Mouse (Mus musculus): ENCODE measurements around the gene Syvn1. TPM values are rescaled to one million over a fixed set of nuclear protein-coding genes. Genes with fewer than 3 reads are reported as not detected.

The Syvn1 gene
- polyA plus RNA-seq, 1 experiment from 2014 or later = 31.7 TPM

GRCm38 (mm10) chr19:6016532-6016931, 29.8 kb upstream of the Syvn1 start:
- no peaks in the 10 kb centered on the region for H3K36me3 ChIP-seq (ENCODE audit: control insufficient read depth, insufficient read depth, low read length)
- no peak overlapping the region for H3K9ac ChIP-seq (ENCODE audit: low read length)
- no peaks in the 10 kb centered on the region for H3K9me3 ChIP-seq (ENCODE audit: control insufficient read depth, low read length)
- H3K27ac ChIP-seq (ENCODE audit: low read length) = no peak overlapping the region
- H3K27me3 ChIP-seq (ENCODE audit: control insufficient read depth, insufficient read depth, low read depth, low read length) = no peaks in the 10 kb centered on the region; the same call in 1 of the 2 replicates
- ATAC-seq (ENCODE audit: low read depth) = no peak
- H3K4me3 ChIP-seq (ENCODE audit: low read length) = no peak overlapping the region
- peaks cover 11% of the 10 kb centered on the region for H3K4me1 ChIP-seq (replicated peaks; ENCODE audit: control insufficient read depth, insufficient read depth, low read length)
- 55% methylated on average over 7 of the region's 7 CpGs for WGBS
- H3K4me2 ChIP-seq (ENCODE audit: low read depth, low read length) = no peak overlapping the region

- H3K27me3 ChIP-seq (ENCODE audit: control insufficient read depth, insufficient read depth, low read depth, low read length) = no peaks in the 10 kb centered on the region; the same call in 1 of the 2 replicates
- no peak overlapping the region for H3K4me2 ChIP-seq (ENCODE audit: low read depth, low read length)
- WGBS = 27% methylated on average over 15 of the region's 15 CpGs
- no peaks in the 10 kb centered on the region for H3K36me3 ChIP-seq (ENCODE audit: control insufficient read depth, insufficient read depth, low read length)
- no peak overlapping the region for H3K27ac ChIP-seq (ENCODE audit: low read length)
- H3K4me3 ChIP-seq (ENCODE audit: low read length) = no peak overlapping the region
- no peak for ATAC-seq (ENCODE audit: low read depth)
- no peak overlapping the region for H3K9ac ChIP-seq (ENCODE audit: low read length)
- H3K4me1 ChIP-seq (replicated peaks; ENCODE audit: control insufficient read depth, insufficient read depth, low read length) = peaks cover 11% of the 10 kb centered on the region
- H3K9me3 ChIP-seq (ENCODE audit: control insufficient read depth, low read length) = no peaks in the 10 kb centered on the region
These were observed 28.0 kb upstream of the Syvn1 start for GRCm38 (mm10) chr19:6018142-6019089.

GRCm38 (mm10) chr19:6020276-6020675, 26.1 kb upstream of the Syvn1 start:
- Histone ChIP-seq H3K9ac (ENCODE audit: low read length) (no peak overlapping the region), H3K4me3 (ENCODE audit: low read length) (no peak overlapping the region), H3K27me3 (ENCODE audit: control insufficient read depth, insufficient read depth, low read depth, low read length) (no peaks in the 10 kb centered on the region; the same call in 1 of the 2 replicates), H3K9me3 (ENCODE audit: control insufficient read depth, low read length) (no peaks in the 10 kb centered on the region), H3K36me3 (ENCODE audit: control insufficient read depth, insufficient read depth, low read length) (no peaks in the 10 kb centered on the region), H3K4me1 (replicated peaks; ENCODE audit: control insufficient read depth, insufficient read depth, low read length) (peaks cover 7% of the 10 kb centered on the region; the same call in 1 of the 2 replicates), H3K27ac (ENCODE audit: low read length) (0 out of 2 replicates have a peak overlapping the region, but pooled peaks have one; percentile 4), H3K4me2 (ENCODE audit: low read depth, low read length) (no peak overlapping the region)
- ATAC-seq (ENCODE audit: low read depth) = no peak
- WGBS = 35% methylated on average over 3 of the region's 3 CpGs

- H3K27ac ChIP-seq (ENCODE audit: low read length) = peak overlapping the region; percentile 44
These were observed 23.3 kb upstream of the Syvn1 start for GRCm38 (mm10) chr19:6023059-6023458.

GRCm38 (mm10) chr19:6023930-6024329, 22.4 kb upstream of the Syvn1 start:
- H3K27ac ChIP-seq (ENCODE audit: low read length) = no peak overlapping the region
- no peak for ATAC-seq (ENCODE audit: low read depth)
- H3K36me3 ChIP-seq (ENCODE audit: control insufficient read depth, insufficient read depth, low read length) = no peaks in the 10 kb centered on the region
- H3K4me2 ChIP-seq (ENCODE audit: low read depth, low read length) = no peak overlapping the region
- peaks cover 2% of the 10 kb centered on the region; the same call in 1 of the 2 replicates for H3K4me1 ChIP-seq (replicated peaks; ENCODE audit: control insufficient read depth, insufficient read depth, low read length)
- H3K9me3 ChIP-seq (ENCODE audit: control insufficient read depth, low read length) = no peaks in the 10 kb centered on the region
- no peak overlapping the region for H3K9ac ChIP-seq (ENCODE audit: low read length)
- whole genome bisulfite sequencing = 61% methylated on average over 7 of the region's 7 CpGs
- H3K27me3 ChIP-seq (ENCODE audit: control insufficient read depth, insufficient read depth, low read depth, low read length) = no peaks in the 10 kb centered on the region
- no peak overlapping the region for H3K4me3 ChIP-seq (ENCODE audit: low read length)

More at GRCm38 (mm10) chr19:6023059-6023458, 23.3 kb upstream of the Syvn1 start:
- Histone ChIP-seq H3K4me2 (ENCODE audit: low read depth, low read length) (no peak overlapping the region), H3K4me3 (ENCODE audit: low read length) (no peak overlapping the region), H3K36me3 (ENCODE audit: control insufficient read depth, insufficient read depth, low read length) (no peaks in the 10 kb centered on the region), H3K27me3 (ENCODE audit: control insufficient read depth, insufficient read depth, low read depth, low read length) (no peaks in the 10 kb centered on the region), H3K9me3 (ENCODE audit: control insufficient read depth, low read length) (no peaks in the 10 kb centered on the region), H3K9ac (ENCODE audit: low read length) (no peak overlapping the region), H3K4me1 (replicated peaks; ENCODE audit: control insufficient read depth, insufficient read depth, low read length) (peaks cover 2% of the 10 kb centered on the region; the same call in 1 of the 2 replicates)
- peak; percentile 73 for ATAC-seq (ENCODE audit: low read depth)
- WGBS = 37% methylated on average over 8 of the region's 8 CpGs

- H3K9me3 ChIP-seq (ENCODE audit: control insufficient read depth, low read length) = no peaks in the 10 kb centered on the region
- ATAC-seq (ENCODE audit: low read depth) = no peak
- no peaks in the 10 kb centered on the region for H3K27me3 ChIP-seq (ENCODE audit: control insufficient read depth, insufficient read depth, low read depth, low read length)
- no peak overlapping the region for H3K4me3 ChIP-seq (ENCODE audit: low read length)
- H3K9ac ChIP-seq (ENCODE audit: low read length) = no peak overlapping the region
- WGBS = 52% methylated on average over 6 of the region's 6 CpGs
- no peaks in the 10 kb centered on the region for H3K4me1 ChIP-seq (replicated peaks; ENCODE audit: control insufficient read depth, insufficient read depth, low read length)
- no peak overlapping the region for H3K4me2 ChIP-seq (ENCODE audit: low read depth, low read length)
- no peak overlapping the region for H3K27ac ChIP-seq (ENCODE audit: low read length)
- no peaks in the 10 kb centered on the region for H3K36me3 ChIP-seq (ENCODE audit: control insufficient read depth, insufficient read depth, low read length)
These were observed 17.4 kb upstream of the Syvn1 start for GRCm38 (mm10) chr19:6028991-6029390.

- Histone ChIP-seq H3K27me3 (ENCODE audit: control insufficient read depth, insufficient read depth, low read depth, low read length) (no peaks in the 10 kb centered on the region), H3K4me2 (ENCODE audit: low read depth, low read length) (no peak overlapping the region), H3K9me3 (ENCODE audit: control insufficient read depth, low read length) (no peaks in the 10 kb centered on the region), H3K36me3 (ENCODE audit: control insufficient read depth, insufficient read depth, low read length) (no peaks in the 10 kb centered on the region), H3K4me1 (replicated peaks; ENCODE audit: control insufficient read depth, insufficient read depth, low read length) (no peaks in the 10 kb centered on the region), H3K27ac (ENCODE audit: low read length) (no peak overlapping the region), H3K9ac (ENCODE audit: low read length) (no peak overlapping the region), H3K4me3 (ENCODE audit: low read length) (no peak overlapping the region)
- no peak for ATAC-seq (ENCODE audit: low read depth)
- 69% methylated on average over 9 of the region's 9 CpGs for WGBS
These were observed 16.9 kb upstream of the Syvn1 start for GRCm38 (mm10) chr19:6029426-6029825.

GRCm38 (mm10) chr19:6030520-6031280, 15.7 kb upstream of the Syvn1 start:
- WGBS = 58% methylated on average over 13 of the region's 14 CpGs
- no peak overlapping the region for H3K27ac ChIP-seq (ENCODE audit: low read length)
- no peaks in the 10 kb centered on the region for H3K4me1 ChIP-seq (replicated peaks; ENCODE audit: control insufficient read depth, insufficient read depth, low read length)
- H3K36me3 ChIP-seq (ENCODE audit: control insufficient read depth, insufficient read depth, low read length) = no peaks in the 10 kb centered on the region
- H3K4me2 ChIP-seq (ENCODE audit: low read depth, low read length) = no peak overlapping the region
- no peak for ATAC-seq (ENCODE audit: low read depth)
- no peaks in the 10 kb centered on the region for H3K9me3 ChIP-seq (ENCODE audit: control insufficient read depth, low read length)
- H3K27me3 ChIP-seq (ENCODE audit: control insufficient read depth, insufficient read depth, low read depth, low read length) = no peaks in the 10 kb centered on the region
- no peak overlapping the region for H3K4me3 ChIP-seq (ENCODE audit: low read length)
- peak overlapping the region; percentile 9; the same call in 1 of the 2 replicates for H3K9ac ChIP-seq (ENCODE audit: low read length)

All from lung, embryonic 16.5 days (tissue).